Mouse (Mus musculus): ENCODE results near the gene Tvp23b. TPM values are rescaled to one million over a fixed set of nuclear protein-coding genes. Genes with fewer than 3 reads are reported as not detected.

The Tvp23b gene
- 59.3 and 61.8 TPM in 2 replicates for polyA plus RNA-seq (2014; fragmentation: Nextera tagmentation; extraction: Ambion mirVana)

GRCm38 (mm10) chr11:62879220-62880048 lies at the start of gene Tvp23b:
Gene Tvp23b, plus strand, starts transcription at chr11:62879455.
- no peaks in the 10 kb centered on the region for H3K4me1 ChIP-seq (replicated peaks; ENCODE audit: control insufficient read depth, insufficient read depth, low read length)
- H3K9me3 ChIP-seq (ENCODE audit: control insufficient read depth, low read length), result no peaks in the 10 kb centered on the region
- peak within 1 kb of the TSS; percentile 83 for H3K27ac ChIP-seq (ENCODE audit: low read depth)
- ATAC-seq (replicated peaks; ENCODE audit: low FRiP score, low TSS enrichment, low read depth), result peak; percentile 95
- peaks cover 18% of the 10 kb centered on the region; the same call in 1 of the 2 replicates for H3K36me3 ChIP-seq (ENCODE audit: control insufficient read depth, insufficient read depth, low read length)
- H3K4me3 ChIP-seq (ENCODE audit: low read depth, low read length), result peak within 1 kb of the TSS; percentile 84
- peak within 1 kb of the TSS; percentile 61 for H3K4me2 ChIP-seq (ENCODE audit: low read length)
- peak within 1 kb of the TSS; percentile 90 for H3K9ac ChIP-seq (ENCODE audit: low read length)
- peak; percentile 100 for DNase-seq (ENCODE audit: low spot score)
- 2% methylated on average over 55 of the region's 55 CpGs for WGBS
- H3K27me3 ChIP-seq (replicated peaks; ENCODE audit: control insufficient read depth, insufficient read depth, low read length), result no peaks in the 10 kb centered on the region

- Histone ChIP-seq H3K36me3 (ENCODE audit: control insufficient read depth, insufficient read depth, low read length) (peaks cover 24% of the 10 kb centered on the region), H3K4me1 (replicated peaks; ENCODE audit: control insufficient read depth, insufficient read depth, low read length) (peaks cover 3% of the 10 kb centered on the region; the same call in 1 of the 2 replicates), H3K27me3 (replicated peaks; ENCODE audit: control insufficient read depth, insufficient read depth, low read length) (no peaks in the 10 kb centered on the region), H3K27ac (ENCODE audit: low read depth) (no peak overlapping the region), H3K9me3 (ENCODE audit: control insufficient read depth, low read length) (no peaks in the 10 kb centered on the region), H3K4me3 (ENCODE audit: low read depth, low read length) (no peak overlapping the region), H3K9ac (ENCODE audit: low read length) (no peak overlapping the region), H3K4me2 (ENCODE audit: low read length) (no peak overlapping the region)
- no peak for ATAC-seq (replicated peaks; ENCODE audit: low FRiP score, low TSS enrichment, low read depth)
- DNase-seq (ENCODE audit: low spot score), result no peak
- 84% methylated on average over 2 of the region's 2 CpGs for WGBS
Observed at GRCm38 (mm10) chr11:62830387-62830786, 48.9 kb upstream of the Tvp23b start.

DNA sequence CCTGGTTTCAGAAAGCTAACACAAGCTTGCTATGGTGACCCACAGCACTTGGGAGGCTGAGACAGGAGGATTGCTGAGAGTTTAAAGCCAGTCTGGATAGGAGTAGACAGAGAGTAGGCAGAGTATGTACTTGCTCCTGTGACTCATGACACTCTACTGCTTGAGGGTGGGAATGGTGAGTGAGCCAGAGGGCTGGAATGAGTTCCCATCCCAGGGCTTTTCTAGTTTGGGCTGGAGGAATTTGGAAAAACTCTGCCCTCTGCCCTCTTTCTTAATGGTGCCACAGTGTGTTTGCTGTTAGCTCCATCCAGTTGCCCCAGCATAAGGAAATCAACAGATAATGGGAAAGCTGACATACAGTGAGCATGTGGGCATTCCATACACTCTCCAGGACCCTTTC lies 47.3 kb upstream of the Tvp23b start:
- H3K27ac ChIP-seq (ENCODE audit: low read depth), result no peak overlapping the region

DNA sequence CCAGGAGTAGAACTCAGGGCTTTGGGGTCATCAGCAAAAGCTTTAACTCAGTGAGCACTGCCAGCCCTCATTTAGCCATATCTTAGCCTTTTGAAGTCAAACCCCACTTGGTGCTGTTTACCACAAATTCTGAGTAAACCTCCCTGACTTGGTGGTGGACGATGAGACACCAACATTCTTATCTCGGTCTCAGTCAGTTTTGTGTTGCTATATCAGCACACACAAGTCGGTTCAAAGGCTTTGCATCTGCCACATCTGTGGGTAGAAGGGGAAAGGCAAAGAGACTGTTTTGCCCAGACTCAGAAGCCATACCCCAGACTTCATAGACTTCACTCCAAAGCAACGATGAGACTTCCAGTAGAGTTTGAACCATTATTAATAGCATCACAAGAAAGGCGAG lies 34.7 kb upstream of the Tvp23b start:
- H3K4me2 ChIP-seq (ENCODE audit: low read length), result no peak overlapping the region
- H3K9me3 ChIP-seq (ENCODE audit: control insufficient read depth, low read length), result no peaks in the 10 kb centered on the region
- H3K4me3 ChIP-seq (ENCODE audit: low read depth, low read length), result no peak overlapping the region
- no peak for ATAC-seq (replicated peaks; ENCODE audit: low FRiP score, low TSS enrichment, low read depth)
- no peaks in the 10 kb centered on the region for H3K27me3 ChIP-seq (replicated peaks; ENCODE audit: control insufficient read depth, insufficient read depth, low read length)
- peaks cover 11% of the 10 kb centered on the region for H3K36me3 ChIP-seq (ENCODE audit: control insufficient read depth, insufficient read depth, low read length)
- WGBS, result 79% methylated on average over 5 of the region's 5 CpGs
- no peak for DNase-seq (ENCODE audit: low spot score)
- no peak overlapping the region for H3K27ac ChIP-seq (ENCODE audit: low read depth)
- peaks cover 8% of the 10 kb centered on the region for H3K4me1 ChIP-seq (replicated peaks; ENCODE audit: control insufficient read depth, insufficient read depth, low read length)
- H3K9ac ChIP-seq (ENCODE audit: low read length), result no peak overlapping the region

More for the DNA sequence above, 47.3 kb upstream of the Tvp23b start:
- Histone ChIP-seq H3K9me3 (ENCODE audit: control insufficient read depth, low read length) (no peaks in the 10 kb centered on the region), H3K27me3 (replicated peaks; ENCODE audit: control insufficient read depth, insufficient read depth, low read length) (no peaks in the 10 kb centered on the region), H3K4me1 (replicated peaks; ENCODE audit: control insufficient read depth, insufficient read depth, low read length) (no peaks in the 10 kb centered on the region), H3K4me3 (ENCODE audit: low read depth, low read length) (no peak overlapping the region), H3K4me2 (ENCODE audit: low read length) (no peak overlapping the region), H3K9ac (ENCODE audit: low read length) (no peak overlapping the region), H3K36me3 (ENCODE audit: control insufficient read depth, insufficient read depth, low read length) (peaks cover 37% of the 10 kb centered on the region)
- DNase-seq (ENCODE audit: low spot score) (no peak), ATAC-seq (replicated peaks; ENCODE audit: low FRiP score, low TSS enrichment, low read depth) (no peak)

- no peak overlapping the region for H3K9ac ChIP-seq (ENCODE audit: low read length)
Observed at GRCm38 (mm10) chr11:62845730-62846129, 33.5 kb upstream of the Tvp23b start.

GRCm38 (mm10) chr11:62846961-62847654 lies 32.1 kb upstream of the Tvp23b start, which contains the start of gene Fbxw10:
Gene Fbxw10, plus strand, starts transcription at chr11:62847069.
- peak; percentile 64 for DNase-seq (ENCODE audit: low spot score)
- 0 out of 2 replicates have a peak within 1 kb of the TSS, but pooled peaks have one; percentile 1 for H3K4me3 ChIP-seq (ENCODE audit: low read depth, low read length)

More at GRCm38 (mm10) chr11:62845730-62846129, 33.5 kb upstream of the Tvp23b start:
- Histone ChIP-seq H3K36me3 (ENCODE audit: control insufficient read depth, insufficient read depth, low read length) (peaks cover 6% of the 10 kb centered on the region; the same call in 1 of the 2 replicates), H3K4me3 (ENCODE audit: low read depth, low read length) (no peak overlapping the region), H3K9me3 (ENCODE audit: control insufficient read depth, low read length) (no peaks in the 10 kb centered on the region), H3K4me2 (ENCODE audit: low read length) (no peak overlapping the region), H3K27ac (ENCODE audit: low read depth) (no peak overlapping the region), H3K27me3 (replicated peaks; ENCODE audit: control insufficient read depth, insufficient read depth, low read length) (no peaks in the 10 kb centered on the region), H3K4me1 (replicated peaks; ENCODE audit: control insufficient read depth, insufficient read depth, low read length) (peaks cover 8% of the 10 kb centered on the region)
- ATAC-seq (replicated peaks; ENCODE audit: low FRiP score, low TSS enrichment, low read depth), result no peak
- DNase-seq (ENCODE audit: low spot score), result no peak
- 71% methylated on average over 3 of the region's 3 CpGs for WGBS

DNA sequence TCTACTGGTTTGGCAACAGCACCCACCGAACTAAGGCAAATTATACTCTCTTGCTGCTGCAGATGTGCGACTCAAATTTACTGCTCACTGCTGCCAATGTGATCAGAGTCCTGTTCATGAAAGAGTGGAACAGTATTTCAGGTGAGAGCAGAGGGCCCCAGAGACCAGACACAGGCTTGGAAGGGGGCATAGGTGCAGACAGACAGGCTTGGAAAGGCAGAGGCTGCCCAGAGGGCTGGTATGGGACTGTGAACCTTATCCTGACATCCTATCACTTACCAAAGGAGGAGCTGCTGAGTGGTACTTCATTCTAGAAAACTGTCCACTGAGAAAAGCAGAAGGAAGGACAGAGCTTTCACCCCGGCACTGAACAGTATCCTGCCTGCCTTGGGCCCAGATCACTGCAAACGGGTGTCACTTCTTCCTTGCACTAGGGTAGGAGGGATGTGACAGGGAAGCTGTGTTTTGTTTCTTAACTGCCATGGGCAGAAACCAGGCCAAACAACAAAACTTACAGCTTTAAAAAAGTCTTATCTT lies 31.5 kb upstream of the Tvp23b start:
- no peak for ATAC-seq (replicated peaks; ENCODE audit: low FRiP score, low TSS enrichment, low read depth)
- WGBS, result 52% methylated on average over 4 of the region's 4 CpGs
- no peaks in the 10 kb centered on the region for H3K36me3 ChIP-seq (ENCODE audit: control insufficient read depth, insufficient read depth, low read length)

More at GRCm38 (mm10) chr11:62846961-62847654, 32.1 kb upstream of the Tvp23b start, which contains the start of gene Fbxw10:
- Histone ChIP-seq H3K36me3 (ENCODE audit: control insufficient read depth, insufficient read depth, low read length) (no peaks in the 10 kb centered on the region), H3K9ac (ENCODE audit: low read length) (0 out of 2 replicates have a peak within 1 kb of the TSS, but pooled peaks have one; percentile 20), H3K27ac (ENCODE audit: low read depth) (peak within 1 kb of the TSS; percentile 51), H3K4me2 (ENCODE audit: low read length) (peak within 1 kb of the TSS; percentile 39), H3K4me1 (replicated peaks; ENCODE audit: control insufficient read depth, insufficient read depth, low read length) (peaks cover 8% of the 10 kb centered on the region), H3K9me3 (ENCODE audit: control insufficient read depth, low read length) (no peaks in the 10 kb centered on the region), H3K27me3 (replicated peaks; ENCODE audit: control insufficient read depth, insufficient read depth, low read length) (no peaks in the 10 kb centered on the region)
- WGBS, result 19% methylated on average over 12 of the region's 12 CpGs
- ATAC-seq (replicated peaks; ENCODE audit: low FRiP score, low TSS enrichment, low read depth), result no peak; the same call in 1 of the 2 replicates

GRCm38 (mm10) chr11:62848301-62848700 lies 31.0 kb upstream of the Tvp23b start:
- WGBS, result 42% methylated on average over 2 of the region's 2 CpGs
- peaks cover 8% of the 10 kb centered on the region for H3K4me1 ChIP-seq (replicated peaks; ENCODE audit: control insufficient read depth, insufficient read depth, low read length)
- H3K4me3 ChIP-seq (ENCODE audit: low read depth, low read length), result no peak overlapping the region

More for the DNA sequence above, 31.5 kb upstream of the Tvp23b start:
- no peak for DNase-seq (ENCODE audit: low spot score)
- Histone ChIP-seq H3K4me1 (replicated peaks; ENCODE audit: control insufficient read depth, insufficient read depth, low read length) (peaks cover 8% of the 10 kb centered on the region), H3K4me2 (ENCODE audit: low read length) (no peak overlapping the region; the same call in 1 of the 2 replicates), H3K4me3 (ENCODE audit: low read depth, low read length) (no peak overlapping the region), H3K9ac (ENCODE audit: low read length) (no peak overlapping the region), H3K27ac (ENCODE audit: low read depth) (peak overlapping the region; percentile 51; the same call in 1 of the 2 replicates), H3K27me3 (replicated peaks; ENCODE audit: control insufficient read depth, insufficient read depth, low read length) (no peaks in the 10 kb centered on the region), H3K9me3 (ENCODE audit: control insufficient read depth, low read length) (no peaks in the 10 kb centered on the region)

More at GRCm38 (mm10) chr11:62848301-62848700, 31.0 kb upstream of the Tvp23b start:
- Histone ChIP-seq H3K9me3 (ENCODE audit: control insufficient read depth, low read length) (no peaks in the 10 kb centered on the region), H3K27ac (ENCODE audit: low read depth) (no peak overlapping the region), H3K4me2 (ENCODE audit: low read length) (no peak overlapping the region), H3K27me3 (replicated peaks; ENCODE audit: control insufficient read depth, insufficient read depth, low read length) (no peaks in the 10 kb centered on the region), H3K9ac (ENCODE audit: low read length) (no peak overlapping the region), H3K36me3 (ENCODE audit: control insufficient read depth, insufficient read depth, low read length) (no peaks in the 10 kb centered on the region)
- DNase-seq (ENCODE audit: low spot score) (no peak), ATAC-seq (replicated peaks; ENCODE audit: low FRiP score, low TSS enrichment, low read depth) (no peak)

All from intestine, embryonic 14.5 days (tissue).